Mouse (Mus musculus) hindlimb bud, embryonic 11.5 days (tissue): ENCODE measurements around the gene Kcng4.

ENCODE experiments used
- DNase-seq: peaks from one replicate; pipeline ENCODE4 v3.0.0-alpha.2; 2012; ENCODE audit warnings: low read depth, low spot score; ENCODE audit errors: extremely low spot score

Kcng4 gene

DNA sequence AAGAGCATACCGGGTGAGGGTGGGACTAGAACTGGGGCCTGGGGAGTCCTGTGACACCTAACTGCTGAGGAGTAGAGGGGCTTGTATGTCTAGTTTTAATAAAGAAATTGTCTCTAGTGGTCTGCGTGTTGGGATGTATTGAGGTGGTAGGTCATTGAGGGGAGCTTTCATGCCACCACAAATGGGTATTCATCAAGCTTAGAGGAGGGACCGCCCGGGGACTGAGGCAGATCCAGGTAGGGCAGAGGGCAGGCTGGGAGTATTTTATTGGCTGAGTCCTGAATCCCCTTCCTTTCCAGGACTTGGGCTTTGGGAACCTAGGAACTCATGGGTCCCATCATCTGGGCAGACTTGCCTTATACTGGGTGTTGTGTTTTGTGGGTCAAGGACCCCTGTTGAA lies 18.7 kb downstream of the Kcng4 start:
- no peak for DNase-seq

DNA sequence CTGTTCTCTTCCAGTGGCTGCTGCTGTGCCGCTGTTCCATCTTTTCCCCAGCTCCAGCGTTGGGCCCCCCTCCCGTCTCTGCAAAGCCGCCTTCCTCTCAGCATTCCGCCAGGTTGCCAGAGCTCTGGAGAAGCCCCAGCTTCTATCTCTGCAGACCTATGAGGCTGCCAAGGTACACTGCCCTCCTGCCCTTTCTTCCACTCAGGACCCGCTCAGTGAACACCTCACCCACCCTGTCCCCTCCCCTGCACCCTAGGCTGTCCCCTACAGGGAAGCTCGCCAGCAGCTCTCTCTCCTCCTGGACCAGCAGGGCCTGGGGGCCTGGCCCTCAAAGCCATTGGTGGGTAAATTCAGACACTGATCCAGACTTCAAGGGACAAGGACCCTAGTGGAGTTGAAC lies 19.1 kb downstream of the Kcng4 start:
- no peak for DNase-seq

DNA sequence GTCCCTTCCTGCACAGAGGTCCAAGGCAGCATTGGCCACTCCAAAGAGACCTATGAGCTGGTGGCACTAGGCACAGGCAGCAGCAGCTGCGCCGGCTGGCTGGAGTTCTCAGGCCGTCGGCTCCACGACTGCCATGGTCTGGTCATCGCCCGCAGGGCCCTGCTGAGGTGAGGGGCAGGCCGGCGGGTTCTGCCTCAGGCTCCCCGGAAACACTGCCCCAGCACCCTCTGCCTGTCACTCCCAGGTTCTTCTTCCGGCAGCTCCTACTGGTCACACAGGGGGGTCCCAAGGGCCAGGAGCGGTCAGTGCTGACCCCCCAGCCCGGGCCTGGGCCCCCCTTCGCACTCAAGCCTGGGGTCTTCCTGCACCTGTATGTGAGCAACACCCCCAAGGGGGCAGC lies 20.4 kb downstream of the Kcng4 start:
- no peak for DNase-seq

DNA sequence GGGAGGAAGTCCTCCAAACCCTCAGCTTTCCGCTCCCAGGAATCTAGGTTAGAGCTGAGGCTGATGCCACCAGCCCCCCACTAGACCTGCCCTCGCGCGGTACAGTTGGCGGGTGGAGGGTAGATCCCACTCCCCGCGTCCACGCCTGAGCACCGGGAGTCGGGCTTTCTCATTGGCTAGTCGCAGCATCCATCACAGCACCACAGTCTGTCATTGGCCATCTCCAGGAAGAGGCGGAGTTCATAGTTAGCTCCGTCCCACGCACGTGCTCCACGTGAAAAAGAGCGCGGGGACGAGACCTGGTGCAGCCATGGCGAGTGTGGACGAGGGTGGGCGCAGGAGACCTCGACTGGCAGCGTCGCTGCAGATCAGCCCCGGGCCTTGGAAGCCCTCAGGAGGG lies 23.0 kb downstream of the Kcng4 start, which contains the start of gene Adad2:
Adad2 (plus strand) TSS at position 277 of the 400 bp plus-strand sequence.
- DNase-seq, result no peak

DNA sequence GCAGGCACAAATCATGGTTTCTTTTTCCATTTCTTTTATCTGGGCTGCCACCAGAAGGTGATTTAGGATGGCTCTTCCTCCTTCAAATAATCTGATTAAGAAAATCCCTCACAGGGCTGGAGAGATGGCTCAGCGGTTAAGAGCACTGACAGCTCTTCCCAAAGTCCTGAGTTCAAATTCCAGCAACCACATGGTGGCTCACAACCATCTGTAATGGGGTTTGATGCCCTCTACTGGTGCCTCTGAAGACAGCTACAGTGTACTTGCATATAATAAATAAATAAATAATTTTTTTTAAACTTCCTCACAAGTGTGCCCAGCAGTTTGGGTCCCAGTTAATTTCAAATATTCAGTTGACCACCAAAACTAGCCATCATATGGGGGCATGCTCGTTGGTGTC lies 29.3 kb downstream of the Kcng4 start:
- no peak for DNase-seq

DNA sequence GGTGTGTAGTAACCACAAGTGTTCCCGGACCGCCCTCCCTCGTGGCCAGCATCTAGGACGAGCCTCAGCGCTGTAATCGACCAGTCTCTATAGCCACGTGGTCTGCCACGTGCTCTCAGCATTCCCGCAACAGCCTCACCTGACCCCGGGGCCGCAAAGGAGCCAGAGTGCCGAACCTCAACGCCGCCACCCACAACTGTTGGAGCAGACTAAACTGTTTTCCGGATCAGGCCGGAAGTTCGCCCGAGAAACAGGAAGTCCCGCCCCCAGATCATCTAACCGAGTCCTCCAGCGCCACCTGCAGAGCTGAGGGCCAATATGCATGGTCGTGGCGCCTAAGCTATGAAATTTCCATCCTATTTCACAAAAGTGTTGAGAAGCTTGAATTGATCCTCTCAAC lies 30.5 kb downstream of the Kcng4 start, which contains the start of gene Taf1c:
Taf1c (minus strand) TSS at position 227 of the 400 bp plus-strand sequence.
- DNase-seq, result peak; percentile 77

DNA sequence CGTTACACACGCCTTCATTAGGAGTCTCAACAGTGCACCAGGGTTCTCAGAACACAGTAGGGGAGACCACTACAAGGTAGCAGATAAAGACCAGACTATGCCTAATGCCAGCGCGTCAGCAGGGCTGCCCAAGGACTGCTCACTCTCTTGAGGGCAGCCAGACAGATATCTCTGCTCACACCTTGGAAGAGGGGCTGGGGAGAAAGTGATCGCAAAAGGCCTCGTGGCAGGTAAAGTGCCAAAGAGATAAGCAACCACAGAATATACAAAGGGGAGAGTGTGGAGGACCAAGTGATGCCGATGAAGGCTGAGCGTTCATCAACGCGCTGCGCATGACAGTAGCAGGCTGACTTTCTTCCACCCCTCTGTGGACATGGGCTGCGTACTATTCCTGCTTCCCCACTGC lies 31.1 kb downstream of the Kcng4 start:
- no peak for DNase-seq

DNA sequence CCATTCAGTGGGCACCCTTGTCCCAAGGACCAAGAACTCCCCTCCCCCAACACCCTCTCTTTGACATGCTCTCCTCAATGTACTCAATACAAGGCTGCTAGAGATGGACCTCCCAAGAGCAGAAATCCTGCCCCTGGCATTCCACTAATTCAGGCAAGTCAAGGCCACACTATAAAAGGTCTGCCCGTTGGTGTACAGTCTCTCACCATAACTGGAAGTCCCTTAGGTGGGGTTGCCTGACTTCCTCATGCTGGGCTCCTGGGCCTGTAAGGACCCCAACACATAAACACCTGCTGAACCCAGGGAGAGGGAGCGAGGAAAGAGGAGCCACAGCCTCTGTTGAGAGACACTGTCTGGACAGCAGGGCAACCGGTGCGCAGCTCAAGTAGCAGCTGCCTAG lies 31.7 kb downstream of the Kcng4 start:
- DNase-seq, result no peak

DNA sequence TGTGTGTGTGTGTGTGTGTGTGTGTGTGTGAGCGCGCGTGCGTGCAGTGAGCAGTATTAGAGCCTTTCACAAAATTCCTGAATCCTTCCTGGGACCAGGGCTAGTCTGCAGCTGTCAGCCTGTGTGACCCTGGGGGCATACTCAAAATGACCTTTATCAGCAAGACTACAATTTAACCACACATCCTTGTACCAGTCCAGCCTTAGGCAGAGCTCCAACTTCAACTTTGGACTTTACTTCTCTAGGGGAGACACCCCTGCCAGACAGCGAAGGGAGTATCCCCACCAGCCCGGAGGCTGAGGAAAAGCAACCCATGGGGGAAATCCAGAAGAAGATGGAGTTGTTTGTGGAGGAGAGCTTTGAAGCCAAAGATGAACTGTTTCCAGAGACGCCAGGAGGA lies 44.0 kb downstream of the Kcng4 start:
- DNase-seq, result no peak

DNA sequence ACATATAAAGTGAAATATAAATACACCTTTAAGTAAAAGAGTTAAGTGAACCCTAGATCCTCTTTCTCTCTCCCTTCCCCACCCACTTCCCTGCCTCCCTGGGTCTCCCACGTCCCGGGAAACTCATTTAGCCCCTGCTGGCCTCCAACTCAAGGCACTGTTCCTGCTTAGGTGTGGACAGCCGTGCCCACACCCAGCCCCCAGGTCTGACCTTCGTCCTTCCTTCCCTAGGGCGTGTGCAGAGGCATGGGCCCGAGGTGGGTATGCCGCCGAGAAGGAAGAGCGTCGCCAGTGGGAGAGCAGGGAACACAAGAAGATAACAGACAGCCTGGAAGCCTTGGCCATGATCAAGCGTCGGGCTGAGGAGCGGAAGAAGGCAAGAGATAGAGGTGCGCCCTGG lies 45.1 kb downstream of the Kcng4 start:
- no peak for DNase-seq

DNA sequence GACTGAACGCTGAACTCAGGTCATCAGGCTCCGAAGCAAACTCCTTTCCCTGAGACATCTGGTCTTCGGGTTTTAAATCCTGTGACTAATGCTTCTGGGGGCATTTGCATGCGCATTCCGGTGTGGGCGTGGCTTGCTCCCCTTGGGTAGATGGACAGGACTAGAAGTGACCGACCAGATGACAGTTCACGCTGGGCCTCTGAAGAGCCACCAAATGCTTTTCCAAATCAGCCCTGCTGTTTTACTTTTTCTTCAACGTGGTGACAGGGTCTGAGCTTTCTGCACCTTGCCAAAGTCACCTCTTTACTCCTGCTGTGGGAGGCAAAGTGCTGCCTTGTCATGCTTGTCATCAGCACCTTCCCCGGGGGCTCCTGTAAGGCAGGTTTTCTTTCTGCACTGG lies 46.6 kb downstream of the Kcng4 start:
- no peak for DNase-seq

DNA sequence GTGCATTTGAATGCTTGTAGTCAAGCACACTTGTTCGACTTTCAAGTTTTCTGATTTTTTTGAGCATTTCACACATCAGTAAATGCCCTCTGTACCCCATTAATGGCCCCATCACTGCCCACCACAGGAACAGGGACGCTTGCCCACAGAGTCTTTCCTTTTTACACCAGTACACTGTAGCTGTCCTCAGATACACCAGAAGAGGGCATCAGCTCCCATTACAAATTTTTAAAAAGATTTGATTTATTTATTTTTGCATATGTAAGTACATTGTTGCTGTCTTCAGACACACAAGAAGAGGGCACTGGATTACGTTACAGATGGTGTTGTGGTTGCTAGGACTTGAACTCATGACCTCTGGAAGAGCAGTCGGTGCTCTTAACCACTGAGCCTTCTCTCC lies 47.2 kb downstream of the Kcng4 start:
- no peak for DNase-seq

DNA sequence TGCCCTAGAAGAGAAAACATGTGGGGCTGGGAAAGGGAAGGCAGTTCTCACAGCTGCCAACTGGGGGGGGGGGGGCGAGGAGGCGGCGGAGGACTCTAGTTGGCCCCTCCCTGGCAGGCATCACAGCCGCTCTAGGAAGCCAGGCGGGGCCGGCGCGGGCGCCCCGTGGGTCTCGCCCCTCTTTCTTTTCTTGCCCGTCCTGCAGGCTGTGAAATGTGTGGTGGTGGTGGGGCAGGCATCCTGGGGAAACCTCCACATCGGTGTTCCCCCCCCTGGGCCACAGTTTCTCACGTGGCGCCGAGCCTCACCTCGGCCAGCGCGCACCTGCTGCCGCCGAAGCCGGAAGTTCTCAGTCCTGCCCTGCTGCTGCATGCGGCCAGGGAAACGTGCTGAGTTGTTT lies 49.6 kb downstream of the Kcng4 start:
- DNase-seq, result no peak

DNA sequence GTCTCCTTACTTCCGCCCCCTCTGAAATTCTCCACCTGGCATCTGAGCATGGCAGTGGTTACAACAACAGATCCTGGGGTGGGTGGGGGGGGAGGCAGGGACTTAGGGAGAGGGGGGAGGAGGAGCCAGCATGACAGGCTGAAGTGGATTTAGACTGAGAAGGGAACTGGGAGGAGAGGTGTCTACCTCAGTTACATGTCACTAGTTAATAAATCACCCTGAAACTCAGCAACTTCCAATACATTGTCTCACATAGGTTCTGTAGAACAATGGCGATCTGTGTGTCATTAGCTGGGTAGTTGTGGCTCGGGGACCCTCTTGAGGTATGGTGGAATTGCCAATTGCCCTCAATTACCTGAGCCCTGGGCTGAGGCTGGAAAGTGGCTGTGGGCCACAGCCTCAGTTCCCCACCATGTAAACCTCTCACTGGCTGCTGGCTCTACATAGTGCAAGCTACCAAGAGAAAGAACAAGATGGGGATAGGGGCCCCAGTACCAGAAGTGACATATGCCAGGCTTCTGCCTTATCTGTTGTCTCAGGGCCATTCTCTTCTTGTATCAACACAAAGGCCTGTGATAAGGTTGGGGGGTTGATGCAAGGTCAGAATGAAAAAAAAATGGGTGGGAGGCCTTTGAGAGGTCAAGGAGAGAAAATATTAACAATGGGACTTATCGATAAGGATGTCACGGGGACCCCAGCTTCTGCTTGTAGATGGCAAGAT lies 54.9 kb downstream of the Kcng4 start:
- no peak for DNase-seq

DNA sequence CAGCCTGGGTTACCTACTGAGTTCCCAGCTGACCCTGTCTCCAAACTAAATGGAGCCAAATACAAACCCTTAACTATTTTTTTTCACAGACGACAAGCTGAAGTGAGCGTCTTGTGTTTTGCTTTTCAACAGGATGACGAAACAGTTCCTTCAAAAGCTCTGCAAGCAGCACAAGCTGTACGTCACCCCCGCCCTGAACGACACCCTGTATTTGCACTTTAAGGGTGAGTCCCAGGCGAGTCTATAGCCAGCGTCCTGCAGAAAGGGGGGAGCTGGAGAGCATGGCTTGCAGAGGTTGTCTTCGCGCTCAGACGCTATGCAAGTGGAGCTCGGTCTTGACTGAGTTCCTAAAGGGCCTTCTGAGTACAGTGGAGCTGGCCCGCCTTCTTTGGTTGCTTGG lies 56.4 kb downstream of the Kcng4 start:
- no peak for DNase-seq

DNA sequence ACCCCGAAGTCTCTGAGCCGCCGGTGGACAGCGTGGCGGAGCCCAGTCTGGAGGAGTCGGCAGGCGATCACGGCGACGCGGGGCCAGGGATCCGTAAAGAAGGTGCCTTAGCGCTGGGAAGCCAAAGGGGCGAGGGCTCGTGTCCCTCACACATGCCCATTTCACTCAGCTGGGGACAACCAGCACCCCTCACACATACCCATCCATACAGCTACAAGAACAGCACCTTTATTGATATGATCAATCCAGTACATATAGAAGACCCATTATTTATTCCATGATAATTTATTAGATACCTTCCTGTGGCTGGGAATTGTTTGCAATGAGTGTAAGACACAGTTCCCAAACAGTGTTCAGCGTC lies 60.1 kb downstream of the Kcng4 start:
- no peak for DNase-seq

DNA sequence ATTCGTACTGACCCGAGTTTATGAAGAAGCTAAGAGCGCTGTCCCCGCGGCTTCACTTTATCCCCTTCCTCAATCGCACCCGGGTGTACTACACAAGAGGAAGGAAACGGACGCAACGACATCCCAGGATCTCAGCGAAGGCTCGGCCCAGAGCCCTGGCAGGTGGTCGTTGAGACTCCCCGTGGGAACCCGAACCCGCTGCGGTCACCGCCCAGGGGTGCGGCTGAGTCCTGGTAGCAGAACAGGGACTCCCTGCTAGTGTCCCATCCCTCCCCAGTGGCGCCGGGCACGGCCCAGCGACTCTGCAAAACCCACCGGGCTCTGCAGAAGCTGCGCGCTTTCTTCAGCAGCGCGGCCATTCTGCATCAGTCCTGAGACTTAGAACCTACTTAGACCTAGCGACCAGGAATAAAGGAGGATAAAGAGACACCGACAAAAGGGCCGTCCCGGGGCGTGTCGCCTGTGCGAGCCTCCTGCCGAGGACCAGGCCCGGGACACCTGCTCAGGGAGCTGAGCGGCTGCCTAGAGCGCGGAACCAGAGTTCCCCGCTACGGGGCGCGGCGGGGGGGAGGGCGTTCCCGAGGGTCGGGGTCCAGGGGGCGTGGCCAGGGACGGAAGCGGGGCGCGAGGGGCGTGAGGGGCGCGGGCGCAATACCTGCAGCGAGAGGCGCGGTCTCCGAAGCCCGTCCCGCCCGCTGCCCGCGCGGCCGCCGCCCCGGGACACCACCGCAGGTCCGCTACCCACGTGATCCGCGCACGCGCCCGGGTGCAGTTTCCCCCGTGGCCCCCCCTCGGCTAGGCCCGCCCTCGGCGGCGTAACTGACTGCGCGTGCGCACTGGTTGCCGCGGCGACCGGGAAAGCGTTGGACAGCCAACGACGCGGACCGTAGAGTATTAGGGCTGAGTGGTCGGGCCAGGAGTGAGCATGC lies 60.8 kb downstream of the Kcng4 start, which contains the start of the genes Hsdl1 and Dnaaf1:
Hsdl1 (minus strand) TSS at position 747 of the 929 bp plus-strand sequence.
Dnaaf1 (plus strand) TSS at position 799 of the 929 bp plus-strand sequence.
- no peak for DNase-seq
